Mouse (Mus musculus): ENCODE measurements around the gene Fam117a. TPM values are rescaled to one million over a fixed set of nuclear protein-coding genes. Genes with fewer than 3 reads are reported as not detected.

Fam117a gene
- total RNA-seq (2014; fragmentation: Nextera tagmentation) (65.4 and 105 TPM in 2 replicates), total RNA-seq (2017) (30.9 and 36.9 TPM in 2 replicates), polyA plus RNA-seq (2012) (159 and 170 TPM in 2 replicates)

- DNase-seq (ENCODE audit: low spot score) (peak; percentile 93), ATAC-seq (ENCODE audit: extremely low read depth, insufficient number of reproducible peaks, low FRiP score, poor library complexity, severe bottlenecking) (peak; percentile 86)
- TF ChIP-seq GATA2 (IDR thresholded peaks at IDR 0.05; ENCODE audit: borderline replicate concordance, low read depth, low read length), result no peak
- TF ChIP-seq GATA1 (IDR thresholded peaks at IDR 0.05; ENCODE audit: borderline replicate concordance, low read length), result no peak
- no peak for TF ChIP-seq TAL1 (conservative IDR thresholded peaks at IDR 0.05; ENCODE audit: low read depth, low read length)
- TF ChIP-seq CTCF (IDR thresholded peaks at IDR 0.05; ENCODE audit: low read depth, low read length), result no peak
- TF ChIP-seq POLR2AphosphoS5 (IDR thresholded peaks at IDR 0.05; ENCODE audit: insufficient replicate concordance, low read depth, low read length), result no peak
- Histone ChIP-seq H3K27me3 (ENCODE audit: insufficient read depth, low read length) (no peaks in the 10 kb centered on the region), H3K4me3 (ENCODE audit: low read depth, low read length) (peak within 1 kb of the TSS; percentile 90), H3K4me1 (ENCODE audit: insufficient read depth, low read depth, low read length) (peaks cover 77% of the 10 kb centered on the region), H3K36me3 (replicated peaks) (peaks cover 17% of the 10 kb centered on the region), H3K9me3 (replicated peaks) (no peaks in the 10 kb centered on the region)
Measured at GRCm38 (mm10) chr11:95336568-95337128, at the start of gene Fam117a. Fam117a (plus strand) TSS chr11:95337018.

GRCm38 (mm10) chr11:95291998-95292397 lies 44.8 kb upstream of the Fam117a start:
- DNase-seq (ENCODE audit: low spot score) (no peak), ATAC-seq (ENCODE audit: extremely low read depth, insufficient number of reproducible peaks, low FRiP score, poor library complexity, severe bottlenecking) (no peak)
- Histone ChIP-seq H3K4me3 (ENCODE audit: low read depth, low read length) (no peak overlapping the region), H3K4me1 (ENCODE audit: insufficient read depth, low read depth, low read length) (peaks cover 9% of the 10 kb centered on the region), H3K27me3 (ENCODE audit: insufficient read depth, low read length) (no peaks in the 10 kb centered on the region), H3K36me3 (replicated peaks) (peaks cover 93% of the 10 kb centered on the region), H3K9me3 (replicated peaks) (no peaks in the 10 kb centered on the region)
- TF ChIP-seq CTCF (IDR thresholded peaks at IDR 0.05; ENCODE audit: low read depth, low read length) (no peak), TAL1 (conservative IDR thresholded peaks at IDR 0.05; ENCODE audit: low read depth, low read length) (no peak), GATA2 (IDR thresholded peaks at IDR 0.05; ENCODE audit: borderline replicate concordance, low read depth, low read length) (no peak), GATA1 (IDR thresholded peaks at IDR 0.05; ENCODE audit: borderline replicate concordance, low read length) (no peak), POLR2AphosphoS5 (IDR thresholded peaks at IDR 0.05; ENCODE audit: insufficient replicate concordance, low read depth, low read length) (no peak)

- DNase-seq (ENCODE audit: low spot score) (no peak), ATAC-seq (ENCODE audit: extremely low read depth, insufficient number of reproducible peaks, low FRiP score, poor library complexity, severe bottlenecking) (no peak)
- peaks cover 93% of the 10 kb centered on the region for H3K36me3 ChIP-seq (replicated peaks)
- no peaks in the 10 kb centered on the region for H3K9me3 ChIP-seq (replicated peaks)
- H3K4me1 ChIP-seq (ENCODE audit: insufficient read depth, low read depth, low read length), result peaks cover 9% of the 10 kb centered on the region
- H3K27me3 ChIP-seq (ENCODE audit: insufficient read depth, low read length), result no peaks in the 10 kb centered on the region
- no peak overlapping the region for H3K4me3 ChIP-seq (ENCODE audit: low read depth, low read length)
- TF ChIP-seq GATA2 (IDR thresholded peaks at IDR 0.05; ENCODE audit: borderline replicate concordance, low read depth, low read length) (no peak), TAL1 (conservative IDR thresholded peaks at IDR 0.05; ENCODE audit: low read depth, low read length) (no peak), CTCF (IDR thresholded peaks at IDR 0.05; ENCODE audit: low read depth, low read length) (no peak), POLR2AphosphoS5 (IDR thresholded peaks at IDR 0.05; ENCODE audit: insufficient replicate concordance, low read depth, low read length) (no peak), GATA1 (IDR thresholded peaks at IDR 0.05; ENCODE audit: borderline replicate concordance, low read length) (no peak)
Measured at GRCm38 (mm10) chr11:95293017-95293624, 43.7 kb upstream of the Fam117a start.

GRCm38 (mm10) chr11:95295736-95296135 lies 41.1 kb upstream of the Fam117a start:
- peaks cover 93% of the 10 kb centered on the region for H3K36me3 ChIP-seq (replicated peaks)
- TF ChIP-seq TAL1 (conservative IDR thresholded peaks at IDR 0.05; ENCODE audit: low read depth, low read length) (no peak), GATA2 (IDR thresholded peaks at IDR 0.05; ENCODE audit: borderline replicate concordance, low read depth, low read length) (no peak), CTCF (IDR thresholded peaks at IDR 0.05; ENCODE audit: low read depth, low read length) (no peak), POLR2AphosphoS5 (IDR thresholded peaks at IDR 0.05; ENCODE audit: insufficient replicate concordance, low read depth, low read length) (no peak), GATA1 (IDR thresholded peaks at IDR 0.05; ENCODE audit: borderline replicate concordance, low read length) (no peak)
- H3K4me3 ChIP-seq (ENCODE audit: low read depth, low read length), result no peak overlapping the region
- no peak for DNase-seq (ENCODE audit: low spot score)
- no peak for ATAC-seq (ENCODE audit: extremely low read depth, insufficient number of reproducible peaks, low FRiP score, poor library complexity, severe bottlenecking)
- no peaks in the 10 kb centered on the region for H3K9me3 ChIP-seq (replicated peaks)
- peaks cover 14% of the 10 kb centered on the region for H3K4me1 ChIP-seq (ENCODE audit: insufficient read depth, low read depth, low read length)
- H3K27me3 ChIP-seq (ENCODE audit: insufficient read depth, low read length), result no peaks in the 10 kb centered on the region

GRCm38 (mm10) chr11:95298146-95298545 lies 38.7 kb upstream of the Fam117a start:
- no peak for TF ChIP-seq GATA2 (IDR thresholded peaks at IDR 0.05; ENCODE audit: borderline replicate concordance, low read depth, low read length)
- TF ChIP-seq POLR2AphosphoS5 (IDR thresholded peaks at IDR 0.05; ENCODE audit: insufficient replicate concordance, low read depth, low read length), result no peak
- TF ChIP-seq TAL1 (conservative IDR thresholded peaks at IDR 0.05; ENCODE audit: low read depth, low read length), result no peak
- TF ChIP-seq CTCF (IDR thresholded peaks at IDR 0.05; ENCODE audit: low read depth, low read length), result peak; percentile 95
- TF ChIP-seq GATA1 (IDR thresholded peaks at IDR 0.05; ENCODE audit: borderline replicate concordance, low read length), result no peak
- ATAC-seq (ENCODE audit: extremely low read depth, insufficient number of reproducible peaks, low FRiP score, poor library complexity, severe bottlenecking) (peak; percentile 28; the same call in 1 of the 2 replicates), DNase-seq (ENCODE audit: low spot score) (peak; percentile 43)
- Histone ChIP-seq H3K36me3 (replicated peaks) (peaks cover 93% of the 10 kb centered on the region), H3K9me3 (replicated peaks) (no peaks in the 10 kb centered on the region), H3K4me3 (ENCODE audit: low read depth, low read length) (no peak overlapping the region), H3K4me1 (ENCODE audit: insufficient read depth, low read depth, low read length) (peaks cover 5% of the 10 kb centered on the region; the same call in 1 of the 2 replicates), H3K27me3 (ENCODE audit: insufficient read depth, low read length) (no peaks in the 10 kb centered on the region)

GRCm38 (mm10) chr11:95299886-95300285 lies 36.9 kb upstream of the Fam117a start:
- H3K4me3 ChIP-seq (ENCODE audit: low read depth, low read length), result no peak overlapping the region
- ATAC-seq (ENCODE audit: extremely low read depth, insufficient number of reproducible peaks, low FRiP score, poor library complexity, severe bottlenecking) (no peak), DNase-seq (ENCODE audit: low spot score) (no peak)
- peaks cover 5% of the 10 kb centered on the region; the same call in 1 of the 2 replicates for H3K4me1 ChIP-seq (ENCODE audit: insufficient read depth, low read depth, low read length)
- H3K36me3 ChIP-seq (replicated peaks), result peaks cover 93% of the 10 kb centered on the region
- no peaks in the 10 kb centered on the region for H3K27me3 ChIP-seq (ENCODE audit: insufficient read depth, low read length)
- TF ChIP-seq TAL1 (conservative IDR thresholded peaks at IDR 0.05; ENCODE audit: low read depth, low read length), result no peak
- no peak for TF ChIP-seq POLR2AphosphoS5 (IDR thresholded peaks at IDR 0.05; ENCODE audit: insufficient replicate concordance, low read depth, low read length)
- H3K9me3 ChIP-seq (replicated peaks), result no peaks in the 10 kb centered on the region

Measured in G1E (cell line).